Mouse (Mus musculus): ENCODE measurements around the gene Tmx2. TPM values are rescaled to one million over a fixed set of nuclear protein-coding genes. Genes with fewer than 3 reads are reported as not detected.
"Not testable (repeated sequence)": the region's sequence is repeated elsewhere in the genome, so short reads cannot be mapped to it uniquely, and the experiment has no call there.

Tmx2 gene
- total RNA-seq (2014; fragmentation: Nextera tagmentation): 31.8 and 37.7 TPM in 2 replicates
- 37.9 and 48.8 TPM in 2 replicates for total RNA-seq (2017)

GRCm38 (mm10) chr2:84679016-84679415 is at the start of gene Tmx2:
TSS of gene Tmx2 (minus strand) at chr2:84679140.
- no peak for ATAC-seq (replicated peaks; ENCODE audit: low FRiP score, low TSS enrichment, poor library complexity, severe bottlenecking)

DNA sequence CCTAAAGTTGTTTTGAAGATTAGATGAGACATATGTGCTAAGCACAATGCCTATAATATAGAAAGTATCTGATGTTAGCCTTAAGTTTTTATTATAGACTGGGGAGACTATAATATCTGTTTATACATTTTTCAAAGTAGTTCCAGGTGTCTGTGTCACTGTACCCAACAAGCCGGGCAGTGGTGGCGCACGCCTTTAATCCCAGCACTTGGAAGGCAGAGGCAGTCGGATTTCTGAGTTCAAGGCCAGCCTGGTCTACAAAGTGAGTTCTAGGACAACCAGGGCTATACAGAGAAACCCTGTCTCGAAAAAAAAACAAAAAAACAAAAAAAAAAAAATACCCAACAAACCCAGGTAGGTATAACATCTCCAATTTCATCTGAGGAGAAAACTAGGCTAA is 49.3 kb upstream of the Tmx2 start:
- not testable (repeated sequence) for ATAC-seq (replicated peaks; ENCODE audit: low FRiP score, low TSS enrichment, poor library complexity, severe bottlenecking)

GRCm38 (mm10) chr2:84727172-84727858 is 48.4 kb upstream of the Tmx2 start, which contains the start of gene Clp1:
TSS of gene Clp1 (minus strand) at chr2:84727350.
- peak; percentile 97 for ATAC-seq (replicated peaks; ENCODE audit: low FRiP score, low TSS enrichment, poor library complexity, severe bottlenecking)

DNA sequence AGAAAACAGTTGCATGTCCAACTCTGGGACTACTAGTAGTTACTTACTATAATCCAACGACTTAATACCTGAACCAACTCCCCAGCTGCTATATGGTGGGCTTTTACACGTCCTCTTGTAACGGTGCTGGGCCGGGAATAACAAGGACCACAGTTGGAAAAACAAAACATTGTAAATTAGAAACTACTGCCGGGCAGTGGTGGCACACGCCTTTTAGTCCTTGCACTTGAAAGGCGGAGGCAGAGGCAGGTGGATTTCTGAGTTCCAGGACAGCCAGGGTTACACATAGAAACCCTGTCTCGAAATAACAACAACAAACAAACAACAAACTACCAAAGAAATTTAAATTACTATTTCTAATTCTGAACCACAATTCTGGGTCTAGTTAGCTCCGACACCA is 47.8 kb upstream of the Tmx2 start:
- ATAC-seq (replicated peaks; ENCODE audit: low FRiP score, low TSS enrichment, poor library complexity, severe bottlenecking): no peak

GRCm38 (mm10) chr2:84725770-84726169 is 46.8 kb upstream of the Tmx2 start:
- no peak for ATAC-seq (replicated peaks; ENCODE audit: low FRiP score, low TSS enrichment, poor library complexity, severe bottlenecking)

DNA sequence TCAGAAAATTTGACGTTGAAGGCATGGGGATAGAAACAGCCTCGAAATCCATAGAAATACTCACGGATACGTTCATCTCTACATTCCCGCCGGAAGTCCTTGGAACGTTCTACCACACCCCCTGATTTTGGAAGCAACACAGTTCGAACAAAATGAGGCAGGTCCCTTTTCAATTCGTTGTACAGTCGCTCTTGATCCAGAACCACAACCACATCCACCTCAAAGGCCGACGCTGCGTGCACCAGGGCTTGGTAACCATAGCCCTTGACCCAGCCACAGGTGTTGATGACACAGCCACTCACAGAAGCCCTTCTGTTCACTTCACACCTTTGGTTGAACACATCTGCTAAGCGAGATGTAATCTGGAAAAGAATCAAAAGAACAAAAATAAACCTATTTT is 44.9 kb upstream of the Tmx2 start:
- ATAC-seq (replicated peaks; ENCODE audit: low FRiP score, low TSS enrichment, poor library complexity, severe bottlenecking): no peak

GRCm38 (mm10) chr2:84721182-84721581 is 42.2 kb upstream of the Tmx2 start:
- peak; percentile 40 for ATAC-seq (replicated peaks; ENCODE audit: low FRiP score, low TSS enrichment, poor library complexity, severe bottlenecking)

- ATAC-seq (replicated peaks; ENCODE audit: low FRiP score, low TSS enrichment, poor library complexity, severe bottlenecking): no peak
These were observed 41.8 kb upstream of the Tmx2 start for GRCm38 (mm10) chr2:84720718-84721117.

DNA sequence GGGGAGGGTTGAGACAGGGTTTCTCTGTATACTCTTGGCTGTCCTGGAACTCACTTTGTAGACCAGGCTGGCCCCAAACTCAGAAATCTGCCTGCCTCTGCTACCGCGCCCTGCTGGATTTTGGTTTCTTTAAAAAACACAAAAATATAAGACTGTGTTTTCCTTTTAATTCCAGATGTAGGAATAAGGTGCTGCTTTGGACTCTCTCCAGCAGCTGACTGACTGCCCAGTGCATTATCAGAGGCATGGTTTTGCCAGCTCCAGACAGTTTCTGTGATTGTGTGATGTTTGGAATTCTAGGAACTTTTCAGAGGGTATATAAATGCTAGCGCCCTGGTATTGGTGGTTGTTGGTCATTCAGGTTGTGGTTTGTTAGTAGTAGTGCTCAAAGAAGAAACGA is 38.4 kb upstream of the Tmx2 start:
- no peak for ATAC-seq (replicated peaks; ENCODE audit: low FRiP score, low TSS enrichment, poor library complexity, severe bottlenecking)

- no peak for ATAC-seq (replicated peaks; ENCODE audit: low FRiP score, low TSS enrichment, poor library complexity, severe bottlenecking)
These were observed 37.7 kb upstream of the Tmx2 start for GRCm38 (mm10) chr2:84716423-84717355.

GRCm38 (mm10) chr2:84715562-84716361 is 36.8 kb upstream of the Tmx2 start:
- peak; percentile 95 for ATAC-seq (replicated peaks; ENCODE audit: low FRiP score, low TSS enrichment, poor library complexity, severe bottlenecking)

DNA sequence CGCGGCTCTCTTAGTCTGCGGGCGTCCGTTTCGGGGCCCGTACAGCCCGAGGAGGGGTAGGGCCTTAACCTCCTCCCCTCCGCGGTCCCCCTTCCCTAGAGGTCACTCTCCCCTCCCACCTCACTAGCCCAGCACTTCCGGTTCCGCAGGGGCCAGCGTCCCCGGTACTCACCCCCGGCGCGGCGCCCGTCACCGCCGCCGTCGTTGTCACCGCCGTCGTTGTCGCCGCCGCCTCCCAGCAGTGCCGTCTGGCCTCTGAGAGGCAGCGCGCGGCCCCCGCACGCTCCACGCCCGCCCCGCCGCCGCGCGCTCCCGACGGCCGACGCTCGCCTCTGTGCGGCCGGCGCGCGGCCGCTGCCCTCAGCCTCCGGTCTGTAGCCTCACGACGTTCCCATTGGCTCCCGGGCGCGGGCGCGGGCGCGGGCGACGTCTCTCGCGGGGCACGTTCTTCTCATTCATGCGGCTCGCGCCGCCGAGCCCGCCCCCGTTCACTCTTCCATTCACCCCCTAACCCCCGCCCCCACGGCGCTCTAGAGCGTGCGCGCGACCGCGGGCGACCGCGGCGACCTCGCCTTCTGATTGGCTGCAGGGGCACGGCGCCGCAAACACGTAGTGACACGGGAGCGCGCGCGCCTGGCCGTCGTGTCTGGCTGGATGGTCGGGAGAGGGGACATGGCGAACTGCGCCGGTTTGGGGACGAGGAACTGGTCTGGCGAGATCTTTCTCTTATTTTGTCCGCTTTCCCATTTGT is 36.0 kb upstream of the Tmx2 start, which contains the start of gene Zdhhc5:
Gene Zdhhc5 (minus strand): TSS at position 370 of the 751 bp plus-strand sequence.
- ATAC-seq (replicated peaks; ENCODE audit: low FRiP score, low TSS enrichment, poor library complexity, severe bottlenecking): peak; percentile 78

DNA sequence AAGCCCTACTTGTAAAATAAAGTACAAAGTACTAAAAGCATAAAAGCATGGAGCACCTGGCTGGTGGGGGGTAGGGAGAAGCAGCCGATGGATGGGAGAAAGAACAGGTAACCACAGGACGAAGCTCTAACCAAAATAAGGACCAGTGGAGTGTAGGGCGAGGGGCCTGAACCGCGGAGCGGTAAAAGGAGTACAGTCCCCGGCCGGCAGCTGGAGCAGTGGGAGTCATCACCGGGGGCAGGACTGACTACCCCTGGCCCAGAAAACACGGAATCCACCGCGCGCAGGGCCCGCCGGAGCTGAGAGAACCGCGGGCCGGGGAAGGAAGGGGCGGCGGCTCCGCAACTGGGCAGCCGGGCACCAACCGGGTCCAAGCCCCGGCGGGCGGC is 35.5 kb upstream of the Tmx2 start:
- no peak for ATAC-seq (replicated peaks; ENCODE audit: low FRiP score, low TSS enrichment, poor library complexity, severe bottlenecking)

GRCm38 (mm10) chr2:84711898-84712297 is 33.0 kb upstream of the Tmx2 start:
- no peak for ATAC-seq (replicated peaks; ENCODE audit: low FRiP score, low TSS enrichment, poor library complexity, severe bottlenecking)

DNA sequence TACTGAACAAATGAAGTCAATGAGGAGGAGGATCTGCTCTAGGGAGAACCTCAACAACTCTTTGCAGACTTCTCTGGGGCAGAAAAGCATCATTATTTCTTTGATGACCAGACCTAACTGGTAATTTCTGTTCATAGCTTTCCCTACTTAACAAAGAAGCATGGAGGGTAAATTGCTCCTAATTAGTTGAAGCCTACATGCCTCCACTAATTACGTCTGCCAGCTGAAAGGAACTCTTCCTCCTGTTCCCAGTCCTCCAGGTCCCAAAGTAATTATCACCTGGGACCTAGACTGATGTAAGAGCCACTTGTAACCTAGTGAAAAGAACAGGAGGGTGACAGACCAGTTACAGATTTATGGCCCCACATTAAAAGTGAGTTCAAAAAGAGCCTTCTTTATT is 28.6 kb upstream of the Tmx2 start:
- ATAC-seq (replicated peaks; ENCODE audit: low FRiP score, low TSS enrichment, poor library complexity, severe bottlenecking): no peak

DNA sequence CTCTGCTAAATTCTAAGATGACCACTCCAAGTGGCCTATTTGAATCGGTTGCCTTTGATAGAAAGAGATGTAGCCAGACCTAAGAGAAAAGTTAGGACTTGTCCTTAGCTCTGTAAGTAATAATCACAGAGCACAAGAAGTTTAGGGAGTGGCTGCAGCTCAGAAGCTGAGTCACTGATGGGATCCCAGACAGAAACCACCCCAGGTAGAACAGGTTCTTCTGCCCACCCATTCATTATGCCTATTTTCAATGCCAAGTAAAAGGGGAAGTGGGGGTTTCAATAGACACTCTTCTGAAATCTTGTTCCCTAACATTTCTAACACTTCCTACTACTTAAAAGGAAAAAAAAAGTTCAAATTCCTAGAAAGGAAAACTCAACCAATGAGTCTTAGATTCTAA is 26.4 kb upstream of the Tmx2 start:
- no peak for ATAC-seq (replicated peaks; ENCODE audit: low FRiP score, low TSS enrichment, poor library complexity, severe bottlenecking)

- ATAC-seq (replicated peaks; ENCODE audit: low FRiP score, low TSS enrichment, poor library complexity, severe bottlenecking): no peak
These were observed 25.4 kb upstream of the Tmx2 start for GRCm38 (mm10) chr2:84704329-84704728.

DNA sequence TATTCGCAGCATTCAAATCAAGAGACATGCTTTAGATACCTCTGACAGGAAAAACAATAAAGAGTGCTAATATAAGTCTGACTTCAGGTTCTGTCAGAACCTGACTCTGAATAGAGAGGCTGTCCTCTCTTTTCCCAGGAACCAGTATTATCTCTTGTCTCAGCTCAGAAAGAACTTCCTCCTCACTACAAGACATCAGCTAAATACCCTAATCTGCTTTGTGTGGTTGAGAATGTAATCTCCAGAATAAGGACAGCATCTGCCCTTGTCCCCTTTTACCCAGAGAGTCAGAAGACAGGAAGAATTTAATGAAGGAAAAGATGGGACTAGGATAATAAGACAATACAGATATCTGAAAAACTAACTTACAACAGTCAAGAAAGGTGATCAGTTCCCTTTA is 24.6 kb upstream of the Tmx2 start:
- peak; percentile 62; the same call in 1 of the 2 replicates for ATAC-seq (replicated peaks; ENCODE audit: low FRiP score, low TSS enrichment, poor library complexity, severe bottlenecking)

Data from megakaryocyte-erythroid progenitor cell, adult 5-6 weeks (primary cell).